Mouse (Mus musculus): ENCODE results near the gene Vwce.

DNA sequence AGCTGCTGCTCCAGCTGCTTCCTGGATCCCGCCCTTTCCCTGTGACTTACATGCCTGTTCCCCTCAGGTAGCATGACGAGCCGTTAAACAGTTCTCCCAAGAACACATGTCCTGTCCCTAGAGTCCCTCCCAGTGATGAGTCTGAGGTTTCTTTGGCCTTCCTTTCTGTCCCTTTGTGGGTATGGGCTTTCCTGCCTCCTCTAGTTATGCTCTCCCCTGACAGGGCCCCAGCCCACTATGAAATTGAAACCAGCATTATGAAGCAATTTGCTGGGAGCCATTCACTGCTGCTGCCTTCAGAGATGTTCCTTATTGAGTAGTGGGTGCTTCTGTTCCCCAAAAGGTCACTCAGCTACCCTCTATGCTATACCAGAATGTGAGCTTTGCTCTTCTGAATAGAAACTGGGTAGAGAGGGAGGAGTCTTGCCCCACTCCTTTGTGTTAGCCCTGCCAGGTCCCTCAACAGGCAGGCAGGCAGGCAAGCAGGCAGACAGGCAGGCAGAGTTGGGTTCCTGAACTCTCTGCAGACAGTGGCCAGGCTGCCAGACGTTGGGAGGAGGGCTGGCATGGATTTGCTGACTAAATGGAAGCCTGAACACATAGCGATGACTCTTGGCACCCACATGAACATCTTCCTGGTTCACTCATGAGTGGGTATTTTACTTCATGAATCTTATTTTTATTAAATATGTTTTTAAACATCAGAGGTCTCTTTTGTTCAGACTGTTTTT, 44.7 kb upstream of the Vwce start:
- TF ChIP-seq GATA1 (IDR thresholded peaks at IDR 0.05; ENCODE audit: borderline replicate concordance, low read length) (no peak), FLI1 (IDR thresholded peaks at IDR 0.05; ENCODE audit: low read length) (no peak)
